8 mouse cellular contexts compared by ENCODE assay signal in genomic region chr5:142935642-142936335, GRCm38 (mm10). TPM values are rescaled to one million over a fixed set of nuclear protein-coding genes. Genes with fewer than 3 reads are reported as not detected.
DNase-seq lines count a peak whose midpoint lies in the region; ATAC-seq and TF ChIP-seq lines count a peak whose summit lies in the region.

No protein-coding gene starts in this region.

- no peak overlapping the region for H3K4me3 ChIP-seq in bone marrow, adult 2 months (replicated peaks; ENCODE audit: control insufficient read depth, low read depth, low read length)
- peak overlapping the region; percentile 21 for H3K4me3 ChIP-seq in embryonic facial prominence, embryonic 15.5 days (replicated peaks)
- H3K4me3 ChIP-seq in limb, embryonic 12.5 days (replicated peaks) = peak overlapping the region; percentile 24; the same call in 1 of the 2 replicates
- H3K4me3 ChIP-seq in midbrain, embryonic 13.5 days (replicated peaks) = no peak overlapping the region

- WGBS in bone marrow, adult 2 months = 34% methylated on average over 13 of the region's 13 CpGs
- 20% methylated on average over 13 of the region's 13 CpGs for WGBS in embryonic facial prominence, embryonic 15.5 days
- WGBS in limb, embryonic 12.5 days = 21% methylated on average over 13 of the region's 13 CpGs
- WGBS in midbrain, embryonic 13.5 days = 14% methylated on average over 13 of the region's 13 CpGs

- peak; percentile 32; the same call in 1 of the 2 replicates for TF ChIP-seq CTCF in bone marrow, adult 2 months (IDR thresholded peaks at IDR 0.05; ENCODE audit: control insufficient read depth, insufficient read depth, low read length)

- no peak for ATAC-seq in embryonic facial prominence, embryonic 15.5 days (ENCODE audit: insufficient number of reproducible peaks, low FRiP score, low TSS enrichment, low read depth)
- 0 out of 2 replicates have a peak, but pooled peaks have one; percentile 22 for ATAC-seq in limb, embryonic 12.5 days (ENCODE audit: insufficient number of reproducible peaks, insufficient read depth, low FRiP score, low TSS enrichment, low read depth)
- ATAC-seq in midbrain, embryonic 13.5 days = peak; percentile 70

- peaks cover 3% of the 10 kb centered on the region for H3K4me1 ChIP-seq in bone marrow, adult 2 months (ENCODE audit: control insufficient read depth, insufficient read depth, low read length)
- peaks cover 29% of the 10 kb centered on the region; the same call in 1 of the 2 replicates for H3K4me1 ChIP-seq in embryonic facial prominence, embryonic 15.5 days
- peaks cover 13% of the 10 kb centered on the region; the same call in 1 of the 2 replicates for H3K4me1 ChIP-seq in limb, embryonic 12.5 days (replicated peaks)
- peaks cover 6% of the 10 kb centered on the region for H3K4me1 ChIP-seq in midbrain, embryonic 13.5 days (replicated peaks)

- no peaks in the 10 kb centered on the region for H3K27me3 ChIP-seq in embryonic facial prominence, embryonic 15.5 days
- H3K27me3 ChIP-seq in limb, embryonic 12.5 days = no peaks in the 10 kb centered on the region
- no peaks in the 10 kb centered on the region for H3K27me3 ChIP-seq in midbrain, embryonic 13.5 days

- peak overlapping the region; percentile 0; the same call in 1 of the 2 replicates for H3K27ac ChIP-seq in bone marrow, adult 2 months (ENCODE audit: control insufficient read depth, insufficient read depth, low read depth, low read length, poor library complexity)
- 0 out of 2 replicates have a peak overlapping the region, but pooled peaks have one; percentile 17 for H3K27ac ChIP-seq in embryonic facial prominence, embryonic 15.5 days (replicated peaks)
- no peak overlapping the region; the same call in 1 of the 2 replicates for H3K27ac ChIP-seq in limb, embryonic 12.5 days
- no peak overlapping the region for H3K27ac ChIP-seq in midbrain, embryonic 13.5 days

- H3K36me3 ChIP-seq in embryonic facial prominence, embryonic 15.5 days = no peaks in the 10 kb centered on the region
- H3K36me3 ChIP-seq in limb, embryonic 12.5 days = no peaks in the 10 kb centered on the region
- H3K36me3 ChIP-seq in midbrain, embryonic 13.5 days = no peaks in the 10 kb centered on the region

- H3K4me2 ChIP-seq in embryonic facial prominence, embryonic 15.5 days (replicated peaks) = peak overlapping the region; percentile 48
- peak overlapping the region; percentile 52 for H3K4me2 ChIP-seq in limb, embryonic 12.5 days
- peak overlapping the region; percentile 35 for H3K4me2 ChIP-seq in midbrain, embryonic 13.5 days (replicated peaks)

- DNase-seq in A20 (ENCODE audit: low read depth, low spot score) = peak; percentile 90
- peak; percentile 86 for DNase-seq in heart, adult 9 months (ENCODE audit: low spot score in 2 of 2)
- peak; percentile 94 for DNase-seq in kidney, adult 9 months
- peak; percentile 54 to 79 for DNase-seq in spleen, postnatal 10 days (ENCODE audit: low spot score in 2 of 2)

- H3K9me3 ChIP-seq in embryonic facial prominence, embryonic 15.5 days (replicated peaks) = no peaks in the 10 kb centered on the region
- H3K9me3 ChIP-seq in limb, embryonic 12.5 days = peaks cover 5% of the 10 kb centered on the region; the same call in 1 of the 2 replicates
- H3K9me3 ChIP-seq in midbrain, embryonic 13.5 days = no peaks in the 10 kb centered on the region

- no peak for TF ChIP-seq POLR2A in bone marrow, adult 2 months (IDR thresholded peaks at IDR 0.05; ENCODE audit: borderline replicate concordance, control insufficient read depth, low read depth, low read length)

- no peak overlapping the region for H3K9ac ChIP-seq in embryonic facial prominence, embryonic 15.5 days
- no peak overlapping the region; the same call in 1 of the 2 replicates for H3K9ac ChIP-seq in limb, embryonic 12.5 days (replicated peaks)
- H3K9ac ChIP-seq in midbrain, embryonic 13.5 days (replicated peaks) = 0 out of 2 replicates have a peak overlapping the region, but pooled peaks have one; percentile 28

RNA-seq across cellular contexts. Expression of gene Fscn1, which starts 24.4 kb away (rescaled TPM):
- 6.4 and 15.2 TPM in 2 replicates for polyA plus RNA-seq in bone marrow, adult 2 months (2011; ENCODE audit: insufficient read depth, insufficient read length, low replicate concordance, missing spikeins)
- polyA plus RNA-seq in embryonic facial prominence, embryonic 15.5 days (2015; fragmentation: Nextera tagmentation; extraction: Ambion mirVana) = 328 TPM in 2 replicates
- polyA plus RNA-seq in limb, embryonic 12.5 days (2016; fragmentation: Nextera tagmentation; extraction: Ambion mirVana) = 576 and 587 TPM in 2 replicates
- 555 TPM in 2 replicates for polyA plus RNA-seq in midbrain, embryonic 13.5 days (2015; fragmentation: Nextera tagmentation; extraction: Ambion mirVana)

RNA-seq across cellular contexts. Expression of gene Actb, which starts 29.2 kb away (rescaled TPM):
- 3,846 and 7,097 TPM in 2 replicates for polyA plus RNA-seq in bone marrow, adult 2 months (2011; ENCODE audit: insufficient read depth, insufficient read length, low replicate concordance, missing spikeins)
- polyA plus RNA-seq in embryonic facial prominence, embryonic 15.5 days (2015; fragmentation: Nextera tagmentation; extraction: Ambion mirVana) = 12,790 and 13,060 TPM in 2 replicates
- 12,553 and 13,538 TPM in 2 replicates for polyA plus RNA-seq in limb, embryonic 12.5 days (2016; fragmentation: Nextera tagmentation; extraction: Ambion mirVana)
- 15,567 and 17,404 TPM in 2 replicates for polyA plus RNA-seq in midbrain, embryonic 13.5 days (2015; fragmentation: Nextera tagmentation; extraction: Ambion mirVana)

RNA-seq across cellular contexts. Expression of gene Fbxl18, which starts 40.6 kb away (rescaled TPM):
- polyA plus RNA-seq in bone marrow, adult 2 months (2011; ENCODE audit: insufficient read depth, insufficient read length, low replicate concordance, missing spikeins) = 4.6 and 10.8 TPM in 2 replicates
- 11.7 and 14.7 TPM in 2 replicates for polyA plus RNA-seq in embryonic facial prominence, embryonic 15.5 days (2015; fragmentation: Nextera tagmentation; extraction: Ambion mirVana)
- polyA plus RNA-seq in limb, embryonic 12.5 days (2016; fragmentation: Nextera tagmentation; extraction: Ambion mirVana) = 13.0 and 13.1 TPM in 2 replicates
- 40.1 and 40.4 TPM in 2 replicates for polyA plus RNA-seq in midbrain, embryonic 13.5 days (2015; fragmentation: Nextera tagmentation; extraction: Ambion mirVana)

Comparison
In these comparisons a context has a peak if more than half of its experiments do, and no peak if none do; other contexts are left out.
1. H3K27ac ChIP-seq: peak in bone marrow, adult 2 months (single experiment) and embryonic facial prominence, embryonic 15.5 days (single experiment); none in limb, embryonic 12.5 days (single experiment) and midbrain, embryonic 13.5 days (single experiment).
2. H3K4me3 ChIP-seq: peak in embryonic facial prominence, embryonic 15.5 days (single experiment) and limb, embryonic 12.5 days (single experiment); none in bone marrow, adult 2 months (single experiment) and midbrain, embryonic 13.5 days (single experiment).
3. RNA of gene Fscn1, which starts 24.4 kb away (polyA plus RNA-seq): 576 to 587 TPM in limb, embryonic 12.5 days, 555 TPM in midbrain, embryonic 13.5 days and 328 TPM in embryonic facial prominence, embryonic 15.5 days; 6.4 to 15.2 TPM in bone marrow, adult 2 months; every median in the first group is over 10 times any median in the second.
4. Peak in every context shown above with its lines, with median percentiles within 50 percentile points of each other: DNase-seq and H3K4me2 ChIP-seq.